Mouse (Mus musculus): ENCODE measurements around the gene Eps8l2.

- TF ChIP-seq CTCF (IDR thresholded peaks at IDR 0.05; ENCODE audit: borderline replicate concordance, control insufficient read depth, extremely low read depth, insufficient read depth, low read length, poor library complexity) (no peak), POLR2A (IDR thresholded peaks at IDR 0.05; ENCODE audit: control insufficient read depth, extremely low read depth, insufficient read depth, low read length, poor library complexity) (no peak)
These were observed 23.6 kb upstream of the Eps8l2 start for GRCm38 (mm10) chr7:141315076-141315475.
